Mouse (Mus musculus): ENCODE measurements around the gene Gm28269. TPM values are rescaled to one million over a fixed set of nuclear protein-coding genes. Genes with fewer than 3 reads are reported as not detected.

Gene Gm28269
- polyA plus RNA-seq (2017; shearing (Covaris generic)) = not detected

GRCm38 (mm10) chrX:21744997-21745396 is at the start of gene Gm28269:
TSS of gene Gm28269 (minus strand) at chrX:21745097.

GRCm38 (mm10) chrX:21714829-21715228 is 30.1 kb downstream of the Gm28269 start, which contains the start of gene Slc6a14:
TSS of gene Slc6a14 (plus strand) at chrX:21714896.

Other genes starting within 250 kb of the Gm28269 start
- gene Slc6a14, start 30.2 kb downstream of the Gm28269 start, polyA plus RNA-seq (2017; shearing (Covaris generic)) = not detected